Mouse (Mus musculus) heart, embryonic 16.5 days (tissue): Measurements from ENCODE around the gene Rcan3. TPM values are rescaled to one million over a fixed set of nuclear protein-coding genes. Genes with fewer than 3 reads are reported as not detected.

ENCODE experiments used
- ATAC-seq: fragments of 200-750 bp; cut with Nextera tagmentation; replicated peaks from 2 replicates; pipeline ENCODE4 v1.8.0; 2017; ENCODE audit warnings: moderate number of reproducible peaks; ENCODE audit not compliant: insufficient read depth, low FRiP score; ENCODE audit errors: extremely low read depth
- H3K27ac ChIP-seq: fragments of 300-500 bp; sonication (generic); 2 replicates; pipeline ENCODE4 v1.5.1; 2014; ENCODE audit warnings: mild to moderate bottlenecking, low read length, control low read depth, moderate library complexity
- H3K27me3 ChIP-seq: fragments of 300-500 bp; sonication (generic); 2 replicates; pipeline ENCODE4 v1.6.1; 2014; ENCODE audit warnings: low read length, mixed read lengths; ENCODE audit not compliant: control insufficient read depth, insufficient read depth
- H3K36me3 ChIP-seq: fragments of 300-500 bp; sonication (generic); 2 replicates; pipeline ENCODE4 v1.6.1; 2014; ENCODE audit not compliant: control insufficient read depth, insufficient read depth
- H3K4me1 ChIP-seq: fragments of 300-500 bp; sonication (generic); 2 replicates; pipeline ENCODE4 v1.6.1; 2014; ENCODE audit warnings: low read length, mixed read lengths; ENCODE audit not compliant: control insufficient read depth, insufficient read depth
- H3K4me2 ChIP-seq: fragments of 300-500 bp; sonication (generic); 2 replicates; pipeline ENCODE4 v1.6.1; 2014; ENCODE audit warnings: low read depth, mild to moderate bottlenecking, control low read depth, low read length
- H3K4me3 ChIP-seq: fragments of 300-500 bp; sonication (generic); 2 replicates; pipeline ENCODE4 v1.5.1; 2014; ENCODE audit warnings: mild to moderate bottlenecking, control low read depth, low read length
- H3K9ac ChIP-seq: fragments of 300-500 bp; sonication (generic); 2 replicates; pipeline ENCODE4 v1.6.1; 2014; ENCODE audit warnings: low read length, control low read depth
- H3K9me3 ChIP-seq: fragments of 300-500 bp; sonication (generic); replicated peaks from 2 replicates; pipeline ENCODE4 v1.6.1; 2016; ENCODE audit warnings: low read length; ENCODE audit not compliant: control insufficient read depth
- WGBS: fragments of 180-500 bp; shearing (Covaris S2); extraction: QIAGEN DNeasy Blood & Tissue Kit; methylation state at CpG from one replicate; pipeline ENCODE4 v1.1.7; 2014; 5-methylcytosine and 5-hydroxymethylcytosine counted together
- polyA plus RNA-seq: library from polyadenylated mRNA; unstranded; fragments of >200 nt; fragmentation: Nextera tagmentation; extraction: Ambion mirVana; gene quantifications from 2 replicates; pipeline ENCODE4 v1.2.1, GENCODE M21; 2015

Rcan3 gene
- polyA plus RNA-seq, 1 experiment from 2014 or later, result 8.0 TPM

GRCm38 (mm10) chr4:135425625-135426024 is 8.0 kb downstream of the Rcan3 start:
- H3K36me3 ChIP-seq, result peaks cover 2% of the 10 kb centered on the region; the same call in 1 of the 2 replicates
- 77% methylated on average over 9 of the region's 9 CpGs for WGBS
- no peak overlapping the region for H3K27ac ChIP-seq
- no peaks in the 10 kb centered on the region for H3K27me3 ChIP-seq
- H3K9ac ChIP-seq, result no peak overlapping the region
- H3K9me3 ChIP-seq, result no peaks in the 10 kb centered on the region
- H3K4me2 ChIP-seq, result no peak overlapping the region
- no peak for ATAC-seq
- no peak overlapping the region for H3K4me3 ChIP-seq
- no peaks in the 10 kb centered on the region for H3K4me1 ChIP-seq

DNA sequence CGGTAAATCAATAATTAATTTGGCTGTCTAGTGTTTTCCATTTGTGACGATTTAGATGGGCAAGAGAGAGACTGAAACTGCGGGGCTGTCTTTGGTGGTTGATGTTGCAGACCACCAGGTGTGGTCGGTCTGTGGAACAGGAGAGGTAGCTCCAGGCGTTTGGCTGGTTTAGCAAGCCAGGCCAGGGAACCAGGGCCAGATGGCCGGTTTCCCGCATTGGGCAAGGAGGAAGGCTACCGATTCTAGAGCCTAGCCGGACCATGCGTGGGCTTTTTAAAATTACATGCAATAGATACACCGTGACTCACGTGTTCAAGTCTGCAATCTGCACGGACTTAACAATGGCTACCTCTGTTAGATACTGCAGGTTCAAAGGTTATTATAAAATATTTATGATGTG is 12.7 kb downstream of the Rcan3 start:
- Histone ChIP-seq H3K27me3 (no peaks in the 10 kb centered on the region), H3K27ac (no peak overlapping the region), H3K4me3 (no peak overlapping the region), H3K9me3 (no peaks in the 10 kb centered on the region), H3K4me2 (no peak overlapping the region), H3K9ac (no peak overlapping the region), H3K36me3 (peaks cover 15% of the 10 kb centered on the region; the same call in 1 of the 2 replicates), H3K4me1 (no peaks in the 10 kb centered on the region)
- 95% methylated on average over 13 of the region's 13 CpGs for WGBS
- ATAC-seq, result no peak

DNA sequence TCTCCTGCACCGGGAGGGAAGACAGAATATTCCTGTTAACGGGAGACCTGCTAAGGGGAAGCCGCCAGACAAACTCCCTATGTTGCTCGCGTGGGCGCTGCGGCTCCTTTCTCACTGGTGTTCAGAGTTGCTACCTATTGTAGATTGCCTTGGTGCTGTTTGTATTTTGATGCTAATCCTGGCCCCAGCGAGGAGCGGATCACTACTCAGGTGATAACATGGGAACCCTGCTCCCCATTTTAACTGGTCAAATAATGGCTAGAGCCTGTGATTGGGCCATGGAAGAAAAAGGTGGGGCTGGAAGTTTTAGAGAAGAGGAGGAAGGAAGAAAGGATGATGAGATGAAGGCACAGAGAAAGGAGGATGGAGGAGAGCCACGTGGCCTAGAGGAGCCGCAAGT is 13.2 kb downstream of the Rcan3 start:
- Histone ChIP-seq H3K9me3 (no peaks in the 10 kb centered on the region), H3K4me3 (no peak overlapping the region), H3K27me3 (no peaks in the 10 kb centered on the region), H3K9ac (no peak overlapping the region), H3K36me3 (peaks cover 15% of the 10 kb centered on the region; the same call in 1 of the 2 replicates), H3K4me1 (no peaks in the 10 kb centered on the region), H3K27ac (no peak overlapping the region), H3K4me2 (no peak overlapping the region)
- WGBS, result 74% methylated on average over 11 of the region's 11 CpGs
- ATAC-seq, result no peak

DNA sequence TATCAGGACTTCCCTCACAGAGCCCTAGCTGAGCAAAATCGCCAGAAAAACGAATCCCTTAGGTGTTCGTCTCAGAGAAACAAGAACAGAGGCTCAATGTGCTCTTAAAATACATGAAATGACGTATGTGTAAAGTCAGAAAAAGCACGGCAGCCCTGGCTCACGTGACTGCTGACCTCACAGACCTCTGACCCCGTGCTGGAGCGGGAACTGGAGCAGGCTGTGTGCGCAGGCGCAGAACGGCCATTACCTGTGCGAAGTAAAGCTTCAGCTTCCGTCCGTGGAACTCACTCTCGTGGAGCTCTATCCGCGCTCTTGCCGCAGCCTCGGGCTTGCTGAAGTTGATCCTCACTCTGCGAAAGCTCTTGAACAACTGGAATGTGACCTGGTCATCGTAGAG is 13.7 kb downstream of the Rcan3 start:
- H3K9me3 ChIP-seq, result no peaks in the 10 kb centered on the region
- no peak overlapping the region for H3K4me2 ChIP-seq
- H3K36me3 ChIP-seq, result peaks cover 15% of the 10 kb centered on the region; the same call in 1 of the 2 replicates
- 77% methylated on average over 21 of the region's 21 CpGs for WGBS
- no peaks in the 10 kb centered on the region for H3K27me3 ChIP-seq
- H3K27ac ChIP-seq, result no peak overlapping the region
- no peak overlapping the region for H3K9ac ChIP-seq
- H3K4me1 ChIP-seq, result no peaks in the 10 kb centered on the region
- no peak for ATAC-seq
- no peak overlapping the region for H3K4me3 ChIP-seq

GRCm38 (mm10) chr4:135416367-135416766 is 17.3 kb downstream of the Rcan3 start:
- H3K27me3 ChIP-seq, result no peaks in the 10 kb centered on the region
- H3K9me3 ChIP-seq, result no peaks in the 10 kb centered on the region
- H3K4me3 ChIP-seq, result no peak overlapping the region
- H3K36me3 ChIP-seq, result peaks cover 15% of the 10 kb centered on the region; the same call in 1 of the 2 replicates
- no peak overlapping the region for H3K27ac ChIP-seq
- no peaks in the 10 kb centered on the region for H3K4me1 ChIP-seq
- no peak for ATAC-seq
- no peak overlapping the region for H3K4me2 ChIP-seq
- 85% methylated on average over 21 of the region's 21 CpGs for WGBS
- H3K9ac ChIP-seq, result no peak overlapping the region

DNA sequence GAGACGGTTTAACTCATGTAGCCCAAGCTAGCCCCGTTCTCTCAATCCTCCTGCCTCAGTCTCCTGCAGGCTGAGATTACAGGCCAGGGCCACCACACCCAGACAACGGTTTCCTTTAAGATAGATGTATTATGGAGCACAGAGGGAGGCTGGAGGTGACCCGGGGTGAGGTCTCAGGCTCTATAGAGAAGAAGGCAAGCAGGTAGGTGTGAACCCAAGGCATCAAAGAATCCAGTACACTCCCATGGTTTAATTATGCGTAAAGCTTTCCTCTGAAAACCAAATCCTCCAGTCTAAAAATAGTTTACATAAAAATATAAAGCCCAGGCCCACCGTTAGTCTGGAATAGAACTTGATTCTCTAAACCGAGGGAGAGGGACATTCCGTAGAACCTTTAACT is 20.2 kb downstream of the Rcan3 start:
- Histone ChIP-seq H3K9me3 (no peaks in the 10 kb centered on the region), H3K36me3 (peaks cover 8% of the 10 kb centered on the region; the same call in 1 of the 2 replicates), H3K4me2 (no peak overlapping the region), H3K27me3 (no peaks in the 10 kb centered on the region), H3K27ac (no peak overlapping the region), H3K4me1 (no peaks in the 10 kb centered on the region), H3K9ac (no peak overlapping the region), H3K4me3 (no peak overlapping the region)
- 77% methylated on average over 8 of the region's 8 CpGs for WGBS
- no peak for ATAC-seq

- Histone ChIP-seq H3K4me2 (no peak overlapping the region), H3K9ac (no peak overlapping the region), H3K27me3 (no peaks in the 10 kb centered on the region), H3K27ac (no peak overlapping the region), H3K9me3 (no peaks in the 10 kb centered on the region), H3K4me1 (no peaks in the 10 kb centered on the region), H3K36me3 (0 out of 2 replicates have a peak, but pooled peaks cover 2% of the 10 kb centered on the region), H3K4me3 (no peak overlapping the region)
- no peak for ATAC-seq
- 32% methylated on average over 4 of the region's 4 CpGs for WGBS
Measured at GRCm38 (mm10) chr4:135411633-135412032, 22.0 kb downstream of the Rcan3 start.

GRCm38 (mm10) chr4:135406180-135406579 is 27.5 kb downstream of the Rcan3 start:
- 45% methylated on average over 5 of the region's 5 CpGs for WGBS
- Histone ChIP-seq H3K4me3 (no peak overlapping the region), H3K36me3 (no peaks in the 10 kb centered on the region), H3K9ac (no peak overlapping the region), H3K4me2 (no peak overlapping the region), H3K4me1 (no peaks in the 10 kb centered on the region), H3K27me3 (no peaks in the 10 kb centered on the region), H3K27ac (no peak overlapping the region), H3K9me3 (no peaks in the 10 kb centered on the region)
- ATAC-seq, result no peak

- Histone ChIP-seq H3K9me3 (no peaks in the 10 kb centered on the region), H3K4me1 (no peaks in the 10 kb centered on the region), H3K27ac (no peak overlapping the region), H3K27me3 (no peaks in the 10 kb centered on the region), H3K36me3 (no peaks in the 10 kb centered on the region), H3K9ac (no peak overlapping the region), H3K4me2 (no peak overlapping the region), H3K4me3 (no peak overlapping the region)
- 83% methylated on average over 2 of the region's 2 CpGs for WGBS
- ATAC-seq, result no peak
Measured at GRCm38 (mm10) chr4:135404916-135405315, 28.7 kb downstream of the Rcan3 start.
